Mouse (Mus musculus) midbrain, embryonic 10.5 days (tissue): ENCODE data around the gene Ifi208. TPM values are rescaled to one million over a fixed set of nuclear protein-coding genes. Genes with fewer than 3 reads are reported as not detected.

Source experiments
- DNase-seq: peaks from one replicate; pipeline ENCODE4 v3.0.0-alpha.2; 2017; ENCODE audit warnings: low spot score
- H3K27ac ChIP-seq: fragments of 300-500 bp; sonication (generic); replicated peaks from 2 replicates; pipeline ENCODE4 v1.5.1; 2016; ENCODE audit warnings: mild to moderate bottlenecking
- H3K27me3 ChIP-seq: fragments of 300-500 bp; sonication (generic); 2 replicates; pipeline ENCODE4 v1.6.1; 2016; ENCODE audit warnings: low read depth, mild to moderate bottlenecking; ENCODE audit not compliant: poor library complexity, severe bottlenecking
- H3K36me3 ChIP-seq: fragments of 300-500 bp; sonication (generic); 2 replicates; pipeline ENCODE4 v1.6.1; 2016; ENCODE audit warnings: mild to moderate bottlenecking, moderate library complexity
- H3K4me1 ChIP-seq: fragments of 300-500 bp; sonication (generic); 2 replicates; pipeline ENCODE4 v1.6.1; 2016
- H3K4me3 ChIP-seq: fragments of 300-500 bp; sonication (generic); 2 replicates; pipeline ENCODE4 v1.5.1; 2016; ENCODE audit warnings: mild to moderate bottlenecking, moderate library complexity
- H3K9me3 ChIP-seq: fragments of 300-500 bp; sonication (generic); replicated peaks from 2 replicates; pipeline ENCODE4 v1.6.1; 2016; ENCODE audit warnings: mild to moderate bottlenecking
- WGBS: fragments of 180-500 bp; shearing (Covaris S2); methylation state at CpG from one replicate; pipeline ENCODE4 v1.1.7; 2016; 5-methylcytosine and 5-hydroxymethylcytosine counted together
- microRNA-seq: library from miRNA; unstranded; fragments of <30 nt; microRNA quantifications from one replicate; pipeline ENCODE4, GENCODE M21; 2017
- polyA plus RNA-seq: library from polyadenylated mRNA; unstranded; fragments of >200 nt; fragmentation: Nextera tagmentation; extraction: Ambion mirVana; gene quantifications from 2 replicates; pipeline ENCODE4 v1.2.1, GENCODE M21; 2016

Ifi208 gene
- polyA plus RNA-seq, 1 experiment from 2014 or later, result not detected

- Histone ChIP-seq H3K36me3 (no peaks in the 10 kb centered on the region), H3K4me1 (no peaks in the 10 kb centered on the region)
- 77% methylated on average over 4 of the region's 4 CpGs for WGBS
Measured at GRCm38 (mm10) chr1:173741656-173742055, 68.2 kb downstream of the Ifi208 start, which contains the start of gene Ifi207. Gene Ifi207 (minus strand): TSS chr1:173741747.

GRCm38 (mm10) chr1:173742262-173742661 is 68.8 kb downstream of the Ifi208 start:
- no peak for DNase-seq
- 76% methylated on average over 1 of the region's 1 CpGs for WGBS
- no peaks in the 10 kb centered on the region for H3K9me3 ChIP-seq
- H3K27me3 ChIP-seq, result no peaks in the 10 kb centered on the region
- H3K27ac ChIP-seq, result no peak overlapping the region
- no peaks in the 10 kb centered on the region for H3K36me3 ChIP-seq
- no peaks in the 10 kb centered on the region for H3K4me1 ChIP-seq
- no peak overlapping the region for H3K4me3 ChIP-seq

More at GRCm38 (mm10) chr1:173741656-173742055, 68.2 kb downstream of the Ifi208 start, which contains the start of gene Ifi207:
- Histone ChIP-seq H3K4me3 (no peak within 1 kb of the TSS), H3K27ac (no peak within 1 kb of the TSS), H3K27me3 (no peaks in the 10 kb centered on the region), H3K9me3 (no peaks in the 10 kb centered on the region)
- no peak for DNase-seq

Small RNA genes within 50 kb of the gene (microRNA-seq; reads per million reads assigned to microRNA genes)
- gene Gm44339, result not detected

Other genes with a start within 250 kb of the Ifi208 start
- not detected in 2 replicates for gene Ifi206, start 182.6 kb upstream of the Ifi208 start, polyA plus RNA-seq
- not detected in 2 replicates for gene Ifi214, start 137.7 kb upstream of the Ifi208 start, polyA plus RNA-seq
- gene Ifi213, start 74.4 kb upstream of the Ifi208 start, polyA plus RNA-seq, result not detected in 2 replicates
- gene Ifi209, start 42.8 kb upstream of the Ifi208 start, polyA plus RNA-seq, result not detected in 2 replicates
- 0.16 and 0.65 TPM in 2 replicates for gene Ifi207, start 68.1 kb downstream of the Ifi208 start, polyA plus RNA-seq
- 0.59 and 0.96 TPM in 2 replicates for gene Ifi204, start 93.3 kb downstream of the Ifi208 start, polyA plus RNA-seq
- 0.11 and 0.17 TPM in 2 replicates for gene Ifi211, start 239.4 kb downstream of the Ifi208 start, polyA plus RNA-seq